Mouse (Mus musculus) erythroblast, adult 5-6 weeks (primary cell): ENCODE results near the gene Cdca7. TPM values are rescaled to one million over a fixed set of nuclear protein-coding genes. Genes with fewer than 3 reads are reported as not detected.

ENCODE experiments used
- ATAC-seq: replicated peaks from 2 replicates; pipeline ENCODE4 v1.8.0; 2016; ENCODE audit warnings: moderate number of reproducible peaks, mild to moderate bottlenecking, moderate TSS enrichment, inconsistent platforms; ENCODE audit not compliant: poor library complexity, low FRiP score, severe bottlenecking
- total RNA-seq, 2 experiments: library from RNA; stranded (forward) in 1 of 2; stranded (reverse) in 1 of 2; fragments of 150-400 nt in 1 of 2; fragments of 200-764, 138-1000 nt in 1 of 2; gene quantifications; 2 replicates each; pipeline versions ENCODE4 v1.2.3 to v1.2.4; 2015 to 2017; ENCODE audit warnings: low replicate concordance in 2 of 2

Cdca7 gene
- 33.4 and 36.5 TPM in 2 replicates for total RNA-seq (2015; ENCODE audit: low replicate concordance)
- 37.4 and 58.1 TPM in 2 replicates for total RNA-seq (2017; ENCODE audit: low replicate concordance)

DNA sequence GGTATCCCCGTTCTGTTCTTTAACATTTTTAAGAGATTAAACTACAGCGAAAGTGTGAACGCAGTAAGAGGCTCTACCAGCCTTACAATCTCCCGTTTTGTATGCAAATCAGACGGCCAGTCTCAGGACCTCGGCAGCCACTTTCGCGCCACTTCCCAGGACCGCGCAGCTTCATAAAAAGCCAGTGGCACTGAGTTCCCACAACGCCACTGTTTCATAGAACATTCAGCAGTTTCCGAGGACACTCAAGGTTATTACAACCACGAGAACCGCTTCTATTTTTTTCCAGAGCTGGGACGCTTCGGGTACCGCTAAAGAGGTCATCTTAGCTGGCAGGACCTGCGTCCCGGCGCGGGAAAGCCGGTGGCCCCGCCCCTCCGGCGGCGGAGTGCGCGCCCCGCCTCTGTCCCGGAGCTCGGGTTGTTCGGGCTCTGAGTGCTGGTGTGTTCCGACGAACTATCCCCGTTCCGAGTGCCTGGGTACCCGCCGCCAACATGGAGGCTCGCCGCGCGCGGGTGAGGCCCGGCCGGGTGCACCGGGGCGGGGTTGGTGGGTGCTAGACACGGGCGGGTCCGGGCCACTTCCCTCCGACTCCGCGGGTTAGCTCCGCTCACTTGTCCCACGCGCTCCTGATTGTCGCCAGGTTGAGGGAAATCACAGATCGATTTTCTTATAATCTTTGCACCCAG is at the start of gene Cdca7:
Gene Cdca7, plus strand, starts transcription at position 363 of the 689 bp plus-strand sequence.
- ATAC-seq, result peak; percentile 79

DNA sequence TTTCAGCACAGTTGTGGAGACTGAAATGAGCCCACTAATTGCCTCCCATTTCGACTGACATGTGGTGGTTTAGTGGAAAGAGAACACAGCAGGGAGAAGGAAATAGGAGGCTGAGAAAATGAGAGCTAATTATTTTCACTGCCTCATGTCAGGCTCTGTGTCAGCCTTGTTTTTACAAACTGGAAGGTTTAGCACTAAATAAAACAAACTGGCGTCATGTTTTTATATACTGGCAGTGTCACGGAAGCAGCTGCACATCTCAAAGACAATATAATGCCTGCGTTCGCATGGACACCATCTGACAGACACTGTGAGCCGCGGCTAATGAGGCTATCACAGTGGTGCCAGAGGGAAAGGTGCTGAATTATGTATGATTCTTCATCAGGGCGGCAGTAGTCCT is 49.2 kb upstream of the Cdca7 start:
- ATAC-seq, result no peak

DNA sequence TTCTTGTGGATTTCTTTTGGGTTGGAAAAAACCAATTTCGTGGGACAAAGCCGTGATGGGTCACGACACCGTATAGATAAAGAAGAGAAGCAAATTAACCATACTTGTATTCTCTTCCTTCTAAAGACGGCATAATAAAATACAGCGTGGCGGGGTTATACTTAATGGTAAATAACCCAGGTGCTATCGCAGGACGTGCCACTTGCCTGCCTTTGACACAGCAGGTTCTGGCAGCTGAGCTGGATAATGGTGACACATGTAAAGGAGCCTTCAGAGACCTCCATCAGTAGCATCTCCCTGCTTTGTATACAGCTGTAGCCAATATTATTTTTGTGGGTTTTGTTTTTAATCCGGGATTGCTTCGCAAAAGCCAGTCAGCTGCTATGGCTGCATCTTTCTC is 48.7 kb upstream of the Cdca7 start:
- ATAC-seq, result no peak

DNA sequence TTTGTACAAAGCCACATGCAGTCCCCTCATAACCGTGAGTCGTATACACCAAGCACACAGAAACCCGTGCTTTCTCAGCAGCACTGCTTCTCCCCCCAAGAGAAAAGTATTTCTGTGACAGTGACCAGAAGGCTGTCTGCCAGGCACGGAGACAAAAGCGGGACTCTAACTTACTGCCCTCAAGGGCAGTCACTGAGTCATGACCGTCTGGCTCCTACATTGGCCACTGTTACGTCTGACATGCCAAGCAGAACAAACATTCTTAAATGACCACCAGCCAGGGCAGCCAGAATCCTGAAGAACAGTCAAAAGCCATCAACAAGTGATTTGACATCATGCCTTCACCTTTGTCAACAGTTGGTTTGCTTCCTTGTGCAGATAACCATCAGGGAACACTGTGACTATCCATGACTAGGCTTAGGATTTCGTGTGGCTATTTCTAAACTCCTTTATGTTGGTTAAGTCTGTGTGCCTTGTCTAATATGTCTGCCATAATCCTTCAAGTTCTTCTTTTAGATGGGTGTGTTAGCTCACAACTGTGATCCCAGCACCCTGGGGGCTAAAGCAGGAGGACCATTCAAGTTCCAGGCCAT is 36.9 kb upstream of the Cdca7 start:
- ATAC-seq, result no peak

DNA sequence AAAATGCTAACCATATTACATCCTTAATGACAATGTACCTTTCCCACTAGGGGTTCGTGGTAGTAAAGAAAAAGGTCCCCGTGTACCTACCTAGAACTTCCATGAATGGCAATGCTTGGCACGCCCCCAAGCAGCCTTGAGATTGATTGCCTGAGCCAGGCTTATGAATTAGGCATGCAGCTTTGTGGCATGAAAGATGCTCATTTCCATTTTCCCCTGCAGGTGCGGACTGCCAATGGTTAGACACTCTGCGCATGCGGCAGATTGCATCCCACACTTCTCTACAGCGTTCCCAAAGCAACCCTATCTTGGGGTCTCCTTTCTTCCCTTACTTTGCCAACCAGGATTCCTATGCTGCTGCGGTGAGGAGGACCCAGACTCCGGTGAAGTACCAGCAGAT is 34.9 kb upstream of the Cdca7 start:
- no peak for ATAC-seq

DNA sequence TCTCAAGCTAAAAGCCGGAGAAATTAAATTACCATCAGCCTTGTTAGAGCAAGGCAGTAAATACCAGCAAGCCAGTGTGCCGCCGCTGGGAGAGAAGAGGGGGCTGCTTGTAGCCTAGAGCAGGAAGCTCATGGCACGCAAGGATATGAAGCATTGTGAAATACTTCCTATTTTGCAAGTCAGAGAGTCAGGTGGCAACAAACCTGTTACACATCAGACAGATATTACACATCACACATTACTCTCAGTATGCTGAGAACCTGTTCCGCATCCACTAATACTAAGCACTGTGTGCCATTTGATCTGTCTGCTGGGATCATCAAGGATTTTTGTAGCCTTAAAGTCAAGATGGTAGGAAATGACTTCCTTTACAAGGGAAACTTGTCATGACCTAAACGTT is 33.1 kb upstream of the Cdca7 start:
- ATAC-seq, result no peak

DNA sequence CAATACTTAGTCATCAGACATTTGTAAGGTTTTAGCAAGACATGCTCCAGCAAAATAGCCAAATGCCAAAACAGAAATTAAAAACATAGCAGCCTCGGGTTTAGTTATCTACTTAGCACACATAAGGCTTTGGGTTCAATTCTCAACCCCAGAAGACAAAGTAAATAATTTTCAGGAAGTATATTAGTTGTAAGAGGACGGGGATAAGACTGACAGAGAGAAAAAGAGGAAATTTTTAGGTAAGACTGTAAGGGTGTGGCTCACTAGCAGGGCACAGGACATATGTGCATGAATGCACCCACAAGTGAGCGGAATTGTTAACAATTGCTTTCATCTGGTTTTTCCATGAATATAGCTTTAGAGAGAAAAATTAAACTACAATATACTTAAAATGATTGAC is 32.0 kb upstream of the Cdca7 start:
- no peak for ATAC-seq

DNA sequence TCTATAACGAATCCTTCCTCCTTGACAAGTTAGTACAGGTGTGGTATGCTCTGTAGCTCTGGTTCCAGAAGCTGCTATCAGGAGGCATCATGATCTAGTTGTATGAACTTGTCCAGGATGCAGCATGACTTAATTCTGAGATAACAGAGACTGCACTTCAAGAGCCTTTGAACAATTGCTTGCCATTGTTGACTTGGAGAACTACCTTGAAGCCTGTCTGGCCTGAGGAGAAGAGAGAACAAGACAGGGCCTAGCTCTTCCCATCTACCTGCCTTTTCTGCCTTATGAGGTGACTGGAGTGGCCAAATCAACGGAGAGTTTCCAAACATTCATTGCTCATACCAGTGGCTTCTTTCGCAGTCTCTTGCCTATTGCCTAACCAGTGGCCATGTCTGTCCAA is 29.9 kb upstream of the Cdca7 start:
- no peak for ATAC-seq

DNA sequence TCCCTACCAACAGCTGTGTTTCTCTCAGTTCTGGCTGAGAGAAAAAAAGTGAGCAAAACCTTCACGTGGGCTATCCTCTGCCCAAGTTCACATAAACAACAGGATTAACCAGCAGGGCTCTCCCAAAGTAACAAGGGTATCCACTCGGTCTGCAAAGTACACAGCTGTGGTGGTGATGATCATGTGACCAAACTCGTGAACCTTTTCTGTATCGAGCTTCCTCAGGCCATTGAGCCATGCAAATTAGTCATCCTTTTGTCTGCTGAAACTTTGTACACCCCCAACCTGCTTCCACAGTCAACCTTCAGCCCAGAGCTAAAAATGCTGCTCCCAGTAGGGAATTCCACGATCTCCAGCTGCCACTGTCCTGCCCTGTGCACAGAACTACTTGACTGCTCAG is 29.3 kb upstream of the Cdca7 start:
- no peak for ATAC-seq

DNA sequence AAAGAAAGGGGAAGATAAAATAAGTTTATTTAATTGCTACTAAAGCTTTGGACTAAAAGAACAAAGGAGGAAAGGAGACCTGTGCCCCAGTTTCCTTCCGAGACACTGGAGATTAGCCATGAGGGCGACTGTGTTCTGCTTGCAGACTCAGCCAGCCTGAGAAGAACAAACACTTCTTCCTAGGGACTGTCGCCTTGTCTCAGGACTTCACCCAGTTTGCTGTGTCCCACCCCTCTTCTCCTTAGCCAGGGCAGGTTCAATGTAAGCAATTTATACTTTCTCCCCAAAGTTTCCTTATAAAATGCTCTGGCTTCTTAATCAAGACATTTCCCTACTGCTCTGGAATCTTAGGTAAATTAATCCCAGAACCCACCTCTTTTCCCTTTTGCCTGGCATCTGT is 22.4 kb upstream of the Cdca7 start:
- ATAC-seq, result no peak

DNA sequence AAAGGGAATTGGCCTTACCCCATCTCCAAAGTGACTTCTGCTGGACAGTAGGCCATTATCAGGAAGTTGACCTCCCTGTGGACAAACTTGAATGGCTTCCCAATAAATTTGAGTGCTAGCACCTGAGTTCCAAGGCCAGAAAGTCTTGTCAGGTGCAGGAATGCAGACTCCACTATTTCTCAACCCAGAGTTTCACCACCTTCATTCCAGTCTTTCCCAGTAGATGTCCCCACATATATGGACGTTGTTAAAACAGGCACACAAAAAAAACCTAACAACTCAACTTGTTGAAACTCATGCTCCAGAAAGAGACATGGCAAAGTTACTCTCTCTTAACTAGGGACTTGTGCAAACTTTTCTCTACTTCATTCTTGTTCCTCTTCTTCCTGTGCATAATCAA is 19.8 kb upstream of the Cdca7 start:
- no peak for ATAC-seq

DNA sequence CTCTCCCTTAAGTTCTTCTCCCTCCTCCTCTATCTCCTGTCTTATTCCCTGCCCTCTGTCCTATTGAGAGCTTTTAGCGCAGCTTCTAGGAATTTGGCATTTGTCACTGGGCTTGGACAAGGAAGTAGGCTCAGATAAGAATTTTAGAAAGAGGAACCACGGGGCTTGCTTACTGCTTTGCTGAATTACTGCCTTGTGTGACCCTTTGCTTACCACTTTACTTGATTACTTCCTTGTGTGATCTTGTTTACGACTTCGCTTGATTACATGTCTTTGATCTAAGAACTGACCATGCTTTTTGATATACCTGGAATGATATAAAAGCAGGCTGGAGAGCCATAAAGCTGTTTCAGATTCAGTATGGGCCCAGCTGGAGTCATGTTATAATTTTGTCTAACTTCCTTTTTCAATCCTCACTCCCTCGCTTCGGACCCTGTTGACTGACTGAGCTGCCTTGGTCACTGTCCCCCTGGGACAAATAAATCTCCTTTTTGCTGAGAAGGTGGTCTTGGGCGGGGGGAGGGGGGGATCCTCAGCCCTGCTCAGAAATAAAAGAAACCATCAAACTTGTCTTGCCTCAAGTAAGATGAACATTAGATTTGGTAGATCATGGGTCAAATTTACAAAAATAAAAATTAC is 11.5 kb upstream of the Cdca7 start:
- no peak for ATAC-seq

DNA sequence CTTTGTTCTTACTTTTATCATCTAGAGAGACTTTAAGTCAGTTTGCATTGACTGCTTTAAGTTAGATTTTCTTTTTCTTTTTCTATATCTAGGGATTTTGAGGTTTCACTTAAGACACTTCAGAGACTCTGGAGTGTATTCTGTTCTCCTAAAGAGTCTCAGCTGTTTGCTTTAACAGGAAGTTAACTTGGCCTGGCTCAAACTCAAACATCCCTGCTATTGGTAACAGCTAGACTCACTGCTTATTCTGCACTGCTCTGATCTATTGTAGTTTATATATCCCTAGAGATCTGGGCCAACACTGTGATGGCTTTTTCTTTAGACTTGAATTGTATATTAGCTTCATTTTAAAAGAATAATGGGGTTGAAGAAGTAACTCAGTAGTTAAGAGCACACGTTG is 8.4 kb upstream of the Cdca7 start:
- ATAC-seq, result no peak

DNA sequence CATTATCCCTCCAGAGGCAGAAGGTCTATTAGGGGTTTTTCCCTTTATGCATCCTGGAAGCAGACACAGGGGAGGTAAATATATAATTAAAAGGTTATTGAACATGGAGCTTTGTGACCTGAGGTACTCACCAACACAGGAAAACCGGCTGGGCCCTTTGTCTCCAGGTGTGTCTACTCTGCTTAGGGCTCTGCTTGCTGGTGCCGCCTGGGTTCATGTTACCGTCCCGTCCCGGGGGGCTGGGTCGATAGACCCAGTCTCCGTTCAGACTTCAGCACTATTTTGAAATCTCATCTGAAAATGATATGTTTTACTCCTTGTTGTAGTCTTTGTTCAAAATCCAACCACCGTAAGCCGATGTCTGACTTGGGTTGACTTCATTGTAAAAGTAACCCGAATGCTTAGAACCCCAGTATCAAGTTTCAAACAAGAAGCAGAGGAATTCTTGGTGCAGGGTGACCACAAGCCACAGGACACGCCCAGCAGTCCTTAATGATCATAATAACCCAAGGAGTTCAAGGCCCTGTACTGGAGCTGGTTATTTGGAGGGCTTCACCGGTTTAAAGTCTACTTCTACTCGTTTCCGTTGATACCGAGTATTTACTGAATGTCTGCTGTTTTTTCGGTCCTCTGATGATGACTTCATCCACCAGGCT is 4.4 kb upstream of the Cdca7 start:
- no peak for ATAC-seq

DNA sequence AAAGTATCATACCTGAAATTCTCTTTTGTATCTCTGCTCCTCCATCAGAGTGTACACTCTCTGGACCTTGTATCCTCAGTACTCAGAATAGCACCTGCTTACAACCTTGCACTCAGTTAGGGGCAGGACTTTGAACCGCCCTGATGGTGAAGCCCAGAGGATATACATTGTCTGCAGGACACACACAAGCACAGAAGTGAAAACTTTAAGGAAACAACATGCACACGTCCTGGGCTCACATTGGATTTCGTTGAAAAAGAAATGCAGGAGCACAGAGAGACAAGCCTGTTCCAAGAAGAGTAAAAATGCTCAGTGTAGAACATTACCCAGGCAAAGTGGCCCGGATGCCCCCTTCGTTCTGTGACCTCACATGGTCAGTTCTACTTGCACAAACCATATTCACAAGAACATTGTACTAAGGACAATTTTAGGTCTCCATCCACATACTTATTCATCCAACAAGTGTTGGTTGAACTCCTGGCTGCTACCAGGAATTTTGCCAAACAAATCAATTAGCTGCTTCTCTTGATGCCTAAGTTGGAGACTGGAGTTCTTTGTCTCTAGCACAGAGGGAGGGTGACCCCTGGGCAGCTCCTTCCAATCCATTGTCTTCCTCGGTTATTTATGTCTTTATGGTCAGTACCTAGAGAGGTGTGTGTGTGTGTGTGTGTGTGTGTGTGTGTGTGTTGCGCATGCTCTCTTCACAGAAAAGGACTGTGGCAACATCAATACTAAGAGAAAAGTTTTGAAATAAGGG is 1.2 kb upstream of the Cdca7 start:
- ATAC-seq, result no peak

DNA sequence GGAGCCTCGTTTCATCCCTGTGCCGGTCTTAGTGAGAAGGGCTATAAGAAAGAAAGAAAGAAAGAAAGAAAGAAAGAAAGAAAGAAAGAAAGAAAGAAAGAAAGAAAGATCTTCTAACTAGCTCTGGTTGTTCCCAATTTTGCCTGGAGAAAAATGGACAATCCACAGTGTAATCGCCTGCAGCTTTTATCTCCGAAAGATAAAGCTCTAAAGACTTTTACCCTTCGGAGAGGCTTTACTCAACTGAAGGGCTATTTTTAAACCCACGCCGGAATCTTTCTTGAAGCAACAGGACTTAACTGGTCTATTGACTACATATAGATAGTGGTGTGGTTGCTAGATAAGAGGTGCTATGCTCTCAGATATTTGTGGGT is 549 bp upstream of the Cdca7 start:
- peak; percentile 44 for ATAC-seq

DNA sequence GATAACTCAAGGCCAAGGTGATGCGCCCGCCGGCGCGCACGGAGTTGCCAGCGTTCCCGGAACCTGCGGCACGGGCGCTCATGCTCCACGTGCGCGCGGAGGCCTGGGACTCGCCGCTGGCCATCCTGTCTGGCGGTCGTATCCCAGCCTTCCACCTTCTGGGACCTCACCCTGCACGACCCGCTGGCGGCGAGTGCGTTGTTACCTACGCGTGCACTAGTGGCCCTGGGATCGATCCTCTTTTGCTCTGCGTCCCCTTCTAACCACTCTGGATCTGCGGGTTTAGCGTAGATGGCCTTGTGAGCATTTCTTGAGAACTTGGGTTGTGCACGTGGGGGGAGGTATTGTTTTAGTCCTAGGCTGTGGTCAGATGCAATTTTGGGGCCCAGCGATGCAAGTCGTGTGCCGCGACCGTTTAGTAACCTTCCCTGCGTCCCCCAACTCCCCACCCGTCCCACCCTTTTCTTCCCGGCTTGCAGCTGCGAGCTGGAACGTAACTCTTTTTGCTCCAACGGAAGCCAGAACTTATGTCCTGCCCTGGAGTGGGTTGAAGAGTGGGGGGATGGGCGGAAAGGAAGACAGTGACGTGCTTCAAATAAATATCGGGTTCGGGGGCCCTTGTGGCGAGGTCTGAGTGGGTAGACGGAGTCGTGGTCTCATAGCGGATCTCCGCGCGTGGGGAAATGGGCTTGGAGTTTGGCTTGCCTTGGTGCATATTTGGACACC is 690 bp downstream of the Cdca7 start:
- ATAC-seq, result peak; percentile 26; the same call in 1 of the 2 replicates

DNA sequence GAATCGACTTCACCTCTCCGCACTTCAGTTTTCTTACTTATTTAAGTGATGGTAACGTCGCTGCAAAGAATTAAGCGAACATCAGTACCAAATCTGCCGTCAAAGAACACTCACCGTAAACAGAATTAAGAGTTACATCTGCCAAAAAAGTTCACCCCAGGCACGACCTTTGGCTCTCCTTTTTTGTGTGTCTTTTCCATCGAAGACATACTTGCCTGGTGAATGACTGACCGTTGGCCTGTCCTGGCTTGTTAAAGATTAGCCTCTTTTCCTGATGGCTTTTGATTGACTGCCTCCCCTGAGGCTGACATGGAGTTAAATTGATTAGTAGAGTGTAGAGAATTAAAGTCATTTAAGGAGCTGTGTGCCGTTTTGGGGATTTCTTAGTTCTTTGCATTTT is 1.3 kb downstream of the Cdca7 start:
- ATAC-seq, result no peak

DNA sequence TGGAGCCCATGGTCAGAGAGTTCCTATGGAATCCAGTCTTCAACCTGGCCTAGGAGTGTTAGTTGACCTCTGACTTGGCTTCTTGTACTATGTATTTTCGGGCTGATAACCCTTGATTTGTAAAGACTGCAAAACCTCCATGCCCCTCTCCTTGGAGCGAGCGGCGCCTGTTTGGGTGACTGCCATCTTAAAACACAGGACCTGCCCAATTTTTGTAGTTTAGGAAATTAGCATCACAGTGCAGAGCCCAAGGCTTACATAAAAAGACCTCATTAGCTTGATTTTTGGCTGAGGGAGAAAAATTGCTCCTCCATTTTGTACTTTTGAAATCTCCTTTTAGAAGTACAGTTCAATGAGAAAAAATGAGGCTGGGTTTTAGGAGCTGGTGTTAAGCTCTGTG is 2.2 kb downstream of the Cdca7 start:
- no peak for ATAC-seq

DNA sequence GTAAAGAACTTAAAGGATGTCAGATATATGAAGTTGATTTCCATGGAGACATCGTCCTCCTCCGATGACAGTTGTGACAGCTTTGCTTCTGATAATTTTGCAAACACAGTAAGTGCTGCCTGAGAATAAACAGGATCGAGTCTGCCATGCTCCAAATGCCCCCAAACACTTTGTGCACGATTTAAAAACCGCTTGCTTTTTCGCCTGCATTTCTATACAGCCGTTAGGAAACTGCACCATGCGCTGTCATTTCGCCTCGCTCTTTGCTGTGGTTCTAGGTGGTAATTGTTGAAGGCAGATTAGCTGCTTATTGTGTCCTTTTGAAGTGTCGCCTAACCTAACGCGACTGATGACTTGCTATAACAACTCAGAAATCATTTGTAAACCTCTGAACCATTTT is 3.0 kb downstream of the Cdca7 start:
- ATAC-seq, result no peak
